Mouse (Mus musculus) kidney, adult 2 months (tissue): Measurements from ENCODE around the gene Fpgs.

Experiments
- CTCF ChIP-seq: fragments of 200-500 bp; conservative IDR thresholded peaks from 2 replicates; pipeline ENCODE4 v1.5.1; 2011; ENCODE audit warnings: low read depth, mild to moderate bottlenecking, control low read depth, low read length, moderate library complexity, mixed read lengths; ENCODE audit not compliant: insufficient read depth, insufficient read length
- POLR2A ChIP-seq: fragments of 200-500 bp; IDR thresholded peaks from one replicate; pipeline ENCODE4 v1.6.1; 2011; ENCODE audit warnings: low read depth, low read length, control low read depth

GRCm38 (mm10) chr2:32667775-32668174 is 36.2 kb downstream of the Fpgs start:
- TF ChIP-seq POLR2A (no peak), CTCF (no peak)
